Mouse (Mus musculus): ENCODE measurements at regions not wholly inside any gene's neighbourhood (a gene's known extent, or its start where the extent isn't known, plus 50 kb on each side); places are given as distances from the start of the nearest gene placed in this dataset.

GRCm38 (mm10) chr17:89777570-89777969, 132.7 kb downstream of the Gm10184 start:
- no peak for TF ChIP-seq CTCF (IDR thresholded peaks at IDR 0.05; ENCODE audit: borderline replicate concordance, extremely low read depth, insufficient read depth, insufficient read length)
- TF ChIP-seq POLR2A (IDR thresholded peaks at IDR 0.05; ENCODE audit: borderline replicate concordance, extremely low read depth, insufficient read depth, insufficient read length, poor library complexity, severe bottlenecking): no peak

Data from brain, embryonic 14.5 days (tissue).